Comparison of ENCODE assay signal across 26 mouse cellular contexts in the genomic region with DNA sequence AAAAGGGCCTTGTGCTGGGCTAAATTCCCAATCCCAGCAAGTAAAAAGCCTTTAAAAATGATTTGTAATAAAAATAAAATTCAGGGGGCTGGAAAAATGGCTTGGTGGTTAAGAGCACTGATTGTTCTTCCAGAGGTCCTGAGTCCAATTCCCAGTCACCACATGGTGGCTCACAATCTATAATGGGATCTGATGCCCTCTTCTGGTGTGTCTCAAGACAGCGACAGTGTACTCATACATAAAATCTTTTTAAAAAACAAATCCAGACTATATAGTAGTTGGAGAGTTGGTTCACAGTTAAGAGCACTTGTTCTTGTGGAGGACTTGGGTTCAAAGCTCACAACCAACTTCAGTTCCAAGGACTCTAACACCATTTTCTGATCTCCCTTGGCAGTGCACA. TPM values are rescaled to one million over a fixed set of nuclear protein-coding genes. Genes with fewer than 3 reads are reported as not detected.
DNase-seq lines count a peak whose midpoint lies in the region; ATAC-seq and TF ChIP-seq lines count a peak whose summit lies in the region.
"Had no signal": no experiment of that assay in that cellular context is flagged by ENCODE, and none has a peak within 500 bp of the region (broad histone marks: within the 10 kb centered on the region; RNA-seq: fewer than 3 reads in every experiment).

No protein-coding gene starts in this region.

- H3K9ac ChIP-seq in kidney, postnatal 0 days (ENCODE audit: low read depth, low read length) = no peak overlapping the region
- no peak overlapping the region for H3K9ac ChIP-seq in lung, postnatal 0 days (replicated peaks; ENCODE audit: low read depth)
- H3K9ac ChIP-seq in liver, postnatal 0 days (replicated peaks) = no peak overlapping the region
- H3K9ac ChIP-seq: embryonic facial prominence, embryonic 15.5 days; forebrain, embryonic 12.5 days; forebrain, postnatal 0 days; heart, embryonic 12.5 days; hindbrain, embryonic 13.5 days; neural tube, embryonic 13.5 days had no signal

- no peak overlapping the region for H3K4me3 ChIP-seq in gastrocnemius, adult 2 months
- H3K4me3 ChIP-seq in kidney, postnatal 0 days (replicated peaks; ENCODE audit: low read depth, low read length) = no peak overlapping the region
- no peak overlapping the region for H3K4me3 ChIP-seq in lung, postnatal 0 days (ENCODE audit: low read depth, low read length)
- no peak overlapping the region for H3K4me3 ChIP-seq in liver, postnatal 0 days (ENCODE audit: low read depth, low read length)
- H3K4me3 ChIP-seq: embryonic facial prominence, embryonic 15.5 days; forebrain, embryonic 12.5 days; heart, embryonic 12.5 days; hindbrain, embryonic 13.5 days; limb, embryonic 10.5 days; limb, embryonic 15.5 days; neural tube, embryonic 13.5 days had no signal

- peaks cover 4% of the 10 kb centered on the region; the same call in 1 of the 2 replicates for H3K4me1 ChIP-seq in kidney, postnatal 0 days (replicated peaks; ENCODE audit: insufficient read depth, low read length)
- H3K4me1 ChIP-seq in lung, postnatal 0 days (ENCODE audit: insufficient read depth, low read depth, low read length) = no peaks in the 10 kb centered on the region
- H3K4me1 ChIP-seq in liver, postnatal 0 days (ENCODE audit: insufficient read depth) = peaks cover 12% of the 10 kb centered on the region

- peak; percentile 11; the same call in 1 of the 2 replicates for TF ChIP-seq CTCF in gastrocnemius, adult 2 months (IDR thresholded peaks at IDR 0.05)
- peak; percentile 37; the same call in 1 of the 2 replicates for TF ChIP-seq CTCF in kidney, postnatal 0 days (IDR thresholded peaks at IDR 0.05; ENCODE audit: low read depth)
- peak; percentile 43 for TF ChIP-seq CTCF in lung, postnatal 0 days (IDR thresholded peaks at IDR 0.05)
- 0 out of 2 replicates have a peak, but pooled peaks have one; percentile 7 for TF ChIP-seq CTCF in liver, postnatal 0 days (IDR thresholded peaks at IDR 0.05; ENCODE audit: low read depth)

- H3K36me3 ChIP-seq in kidney, postnatal 0 days (ENCODE audit: insufficient read depth, low read length) = peaks cover 38% of the 10 kb centered on the region
- peaks cover 16% of the 10 kb centered on the region for H3K36me3 ChIP-seq in lung, postnatal 0 days (ENCODE audit: insufficient read depth, low read length)
- peaks cover 47% of the 10 kb centered on the region for H3K36me3 ChIP-seq in liver, postnatal 0 days (replicated peaks; ENCODE audit: insufficient read depth, low read length)

- no peak for ATAC-seq in kidney, postnatal 0 days (replicated peaks; ENCODE audit: low FRiP score, low read depth)
- no peak for ATAC-seq in lung, postnatal 0 days
- ATAC-seq in liver, postnatal 0 days = no peak
- ATAC-seq: forebrain, postnatal 0 days; inflammation-experienced regulatory T-cells, adult 6 months had no signal

- no peak for DNase-seq in gastrocnemius, adult 2 months
- no peak for DNase-seq in gastrocnemius, postnatal 4 days (ENCODE audit: low spot score in 2 of 2)
- no peak for DNase-seq in kidney, postnatal 0 days (ENCODE audit: low spot score)
- DNase-seq in kidney, adult 18-20 months = no peak
- DNase-seq in lung, postnatal 0 days (ENCODE audit: low spot score) = no peak
- DNase-seq in lung, adult 18-20 months = no peak
- no peak for DNase-seq in liver, postnatal 0 days
- no peak for DNase-seq in thymus, postnatal 25 days
- DNase-seq: adrenal gland, postnatal 25 days; cerebellum, postnatal 10 days; forebrain, postnatal 0 days; gastrocnemius, postnatal 10 days; heart, postnatal 4 days; kidney, postnatal 25 days; lung, adult 2 months; lung, postnatal 14 days; right cerebral cortex, postnatal 4 days had no signal

- no peak overlapping the region for H3K4me2 ChIP-seq in kidney, postnatal 0 days (ENCODE audit: low read length)
- H3K4me2 ChIP-seq in lung, postnatal 0 days (replicated peaks; ENCODE audit: low read depth, low read length) = no peak overlapping the region
- H3K4me2 ChIP-seq in liver, postnatal 0 days (ENCODE audit: low read depth, low read length) = no peak overlapping the region
- H3K4me2 ChIP-seq: embryonic facial prominence, embryonic 15.5 days; forebrain, embryonic 12.5 days; heart, embryonic 12.5 days; hindbrain, embryonic 13.5 days; limb, embryonic 15.5 days; neural tube, embryonic 13.5 days had no signal

- H3K27ac ChIP-seq in gastrocnemius, adult 2 months = no peak overlapping the region
- H3K27ac ChIP-seq in kidney, postnatal 0 days = no peak overlapping the region
- H3K27ac ChIP-seq in lung, postnatal 0 days (ENCODE audit: low read length) = no peak overlapping the region
- H3K27ac ChIP-seq in liver, postnatal 0 days (ENCODE audit: low read depth) = no peak overlapping the region
- H3K27ac ChIP-seq: embryonic facial prominence, embryonic 15.5 days; forebrain, embryonic 12.5 days; hindbrain, embryonic 13.5 days; limb, embryonic 10.5 days; neural tube, embryonic 13.5 days had no signal

- no peaks in the 10 kb centered on the region for H3K27me3 ChIP-seq in kidney, postnatal 0 days (ENCODE audit: insufficient read depth, low read length)
- H3K27me3 ChIP-seq in lung, postnatal 0 days (replicated peaks; ENCODE audit: insufficient read depth, low read length) = no peaks in the 10 kb centered on the region
- no peaks in the 10 kb centered on the region for H3K27me3 ChIP-seq in liver, postnatal 0 days (ENCODE audit: insufficient read depth, low read length)
- H3K27me3 ChIP-seq: embryonic facial prominence, embryonic 15.5 days; forebrain, embryonic 12.5 days; heart, embryonic 12.5 days; hindbrain, embryonic 13.5 days; limb, embryonic 15.5 days; neural tube, embryonic 13.5 days had no signal

- TF ChIP-seq EP300 in lung, postnatal 0 days (IDR thresholded peaks at IDR 0.05) = no peak
- no peak for TF ChIP-seq EP300 in liver, postnatal 0 days (IDR thresholded peaks at IDR 0.05; ENCODE audit: low read depth)

- intact Hi-C loops in gastrocnemius, adult 2 months (cut with DNase I) = no loop called here

- H3K9me3 ChIP-seq in kidney, postnatal 0 days (replicated peaks; ENCODE audit: low read length) = no peaks in the 10 kb centered on the region
- no peaks in the 10 kb centered on the region for H3K9me3 ChIP-seq in lung, postnatal 0 days (ENCODE audit: low read length)
- no peaks in the 10 kb centered on the region for H3K9me3 ChIP-seq in liver, postnatal 0 days (ENCODE audit: low read length)
- H3K9me3 ChIP-seq: embryonic facial prominence, embryonic 15.5 days; forebrain, embryonic 12.5 days; heart, embryonic 12.5 days; hindbrain, embryonic 13.5 days; limb, embryonic 10.5 days; limb, embryonic 15.5 days; neural tube, embryonic 13.5 days had no signal

- WGBS in kidney, postnatal 0 days = 92% methylated on average over 1 of the region's 1 CpGs
- WGBS in lung, postnatal 0 days = 87% methylated on average over 1 of the region's 1 CpGs
- WGBS in liver, postnatal 0 days (ENCODE audit: insufficient replicate concordance) = 81% methylated on average over 1 of the region's 1 CpGs

RNA-seq across cellular contexts. Expression of gene Mrpl24, which starts 2.3 kb away (rescaled TPM):
- total RNA-seq in gastrocnemius, adult 2 months (2021) = 10 to 100 TPM; 44.1 to 50.2 TPM
- 10 to 100 TPM; 55.0 to 57.0 TPM for total RNA-seq in gastrocnemius, postnatal 4 days (2021)
- 87.2 and 88.1 TPM in 2 replicates for polyA plus RNA-seq in kidney, postnatal 0 days (2015; fragmentation: Nextera tagmentation; extraction: Ambion mirVana)
- polyA plus RNA-seq in lung, postnatal 0 days (2015; fragmentation: Nextera tagmentation; extraction: Ambion mirVana) = 61.6 and 66.6 TPM in 2 replicates
- 50.3 and 54.1 TPM in 2 replicates for polyA plus RNA-seq in liver, postnatal 0 days (2015; fragmentation: Nextera tagmentation; extraction: Ambion mirVana)

RNA-seq across cellular contexts. Expression of gene Hdgf, which starts 10.9 kb away (rescaled TPM):
- 100 to 1,000 TPM; 212 to 228 TPM for total RNA-seq in gastrocnemius, adult 2 months (2021)
- 100 to 1,000 TPM; 179 to 182 TPM for total RNA-seq in gastrocnemius, postnatal 4 days (2021)
- 193 and 200 TPM in 2 replicates for polyA plus RNA-seq in kidney, postnatal 0 days (2015; fragmentation: Nextera tagmentation; extraction: Ambion mirVana)
- 186 and 199 TPM in 2 replicates for polyA plus RNA-seq in lung, postnatal 0 days (2015; fragmentation: Nextera tagmentation; extraction: Ambion mirVana)
- 116 and 123 TPM in 2 replicates for polyA plus RNA-seq in liver, postnatal 0 days (2015; fragmentation: Nextera tagmentation; extraction: Ambion mirVana)

RNA-seq across cellular contexts. Expression of gene Isg20l2, which starts 13.1 kb away (rescaled TPM):
- 1 to 10 TPM; 7.6 to 8.1 TPM for total RNA-seq in gastrocnemius, adult 2 months (2021)
- total RNA-seq in gastrocnemius, postnatal 4 days (2021) = 10 to 100 TPM; 20.2 to 20.6 TPM
- polyA plus RNA-seq in kidney, postnatal 0 days (2015; fragmentation: Nextera tagmentation; extraction: Ambion mirVana) = 40.4 and 42.1 TPM in 2 replicates
- 22.5 and 24.9 TPM in 2 replicates for polyA plus RNA-seq in lung, postnatal 0 days (2015; fragmentation: Nextera tagmentation; extraction: Ambion mirVana)
- polyA plus RNA-seq in liver, postnatal 0 days (2015; fragmentation: Nextera tagmentation; extraction: Ambion mirVana) = 12.3 and 13.2 TPM in 2 replicates

RNA-seq across cellular contexts. Expression of gene Rrnad1, which starts 13.5 kb away (rescaled TPM):
- 1 to 10 TPM; 4.7 to 5.0 TPM for total RNA-seq in gastrocnemius, adult 2 months (2021)
- 1 to 10 TPM; 7.4 to 8.7 TPM for total RNA-seq in gastrocnemius, postnatal 4 days (2021)
- polyA plus RNA-seq in kidney, postnatal 0 days (2015; fragmentation: Nextera tagmentation; extraction: Ambion mirVana) = 12.1 and 12.3 TPM in 2 replicates
- polyA plus RNA-seq in lung, postnatal 0 days (2015; fragmentation: Nextera tagmentation; extraction: Ambion mirVana) = 10.8 and 11.2 TPM in 2 replicates
- polyA plus RNA-seq in liver, postnatal 0 days (2015; fragmentation: Nextera tagmentation; extraction: Ambion mirVana) = 4.3 TPM in 2 replicates

RNA-seq across cellular contexts. Expression of gene Crabp2, which starts 31.5 kb away (rescaled TPM):
- under 1 TPM in 1 of 2 experiments, not detected in 1; 0.42 TPM for total RNA-seq in gastrocnemius, adult 2 months (2021)
- 1 to 10 TPM; 1.3 to 2.2 TPM for total RNA-seq in gastrocnemius, postnatal 4 days (2021)
- 20.1 and 20.9 TPM in 2 replicates for polyA plus RNA-seq in kidney, postnatal 0 days (2015; fragmentation: Nextera tagmentation; extraction: Ambion mirVana)
- polyA plus RNA-seq in lung, postnatal 0 days (2015; fragmentation: Nextera tagmentation; extraction: Ambion mirVana) = 0.21 and 0.38 TPM in 2 replicates
- polyA plus RNA-seq in liver, postnatal 0 days (2015; fragmentation: Nextera tagmentation; extraction: Ambion mirVana) = not detected in 2 replicates
- total RNA-seq: adrenal gland, postnatal 25 days; granulocyte monocyte progenitor cell, adult 5-6 weeks had no signal
- polyA plus RNA-seq: inflammation-experienced regulatory T-cells, adult 6 months had no signal
